Mouse (Mus musculus) heart, embryonic 14.5 days (tissue): ENCODE data around the gene Ric1. TPM values are rescaled to one million over a fixed set of nuclear protein-coding genes. Genes with fewer than 3 reads are reported as not detected.

Experiments
- ATAC-seq: fragments of 200-750 bp; cut with Nextera tagmentation; 2 replicates; pipeline ENCODE4 v1.8.0; 2017; ENCODE audit warnings: low read depth, moderate TSS enrichment; ENCODE audit not compliant: insufficient number of reproducible peaks, insufficient read depth, low FRiP score
- H3K27ac ChIP-seq, 2 experiments: fragments of 200-500 bp in 1 of 2; fragments of 300-500 bp in 1 of 2; sonication (generic) in 1 of 2; replicated peaks in 1 of 2; 2 replicates each; pipeline ENCODE4 v1.5.1; 2012 to 2014; ENCODE audit warnings: low read depth in 2 of 2, low read length in 2 of 2, control low read depth in 1 of 2, mild to moderate bottlenecking in 1 of 2, mixed read lengths in 1 of 2; ENCODE audit not compliant: control insufficient read depth in 1 of 2, insufficient read depth in 1 of 2
- H3K27me3 ChIP-seq: fragments of 300-500 bp; sonication (generic); 2 replicates; pipeline ENCODE4 v1.6.1; 2014; ENCODE audit warnings: mild to moderate bottlenecking, low read length, control low read depth; ENCODE audit not compliant: control insufficient read depth, insufficient read depth
- H3K36me3 ChIP-seq: fragments of 300-500 bp; sonication (generic); 2 replicates; pipeline ENCODE4 v1.6.1; 2014; ENCODE audit warnings: mild to moderate bottlenecking, control low read depth, low read length, mixed read lengths; ENCODE audit not compliant: control insufficient read depth, insufficient read depth
- H3K4me1 ChIP-seq, 2 experiments: fragments of 200-500 bp in 1 of 2; fragments of 300-500 bp in 1 of 2; sonication (generic) in 1 of 2; 2 replicates each; pipeline ENCODE4 v1.6.1; 2012 to 2014; ENCODE audit warnings: low read length in 2 of 2, control low read depth in 1 of 2, mixed read lengths in 1 of 2; ENCODE audit not compliant: control insufficient read depth in 2 of 2, insufficient read depth in 2 of 2
- H3K4me2 ChIP-seq: fragments of 300-500 bp; sonication (generic); 2 replicates; pipeline ENCODE4 v1.6.1; 2014; ENCODE audit warnings: mild to moderate bottlenecking, low read length
- H3K4me3 ChIP-seq, 2 experiments: fragments of 200-500 bp in 1 of 2; fragments of 300-500 bp in 1 of 2; sonication (generic) in 1 of 2; 2 replicates each; pipeline ENCODE4 v1.5.1; 2012 to 2014; ENCODE audit warnings: low read length in 2 of 2, mild to moderate bottlenecking in 2 of 2, control low read depth in 1 of 2, low read depth in 1 of 2, moderate library complexity in 1 of 2; ENCODE audit not compliant: control insufficient read depth in 1 of 2, insufficient read depth in 1 of 2
- H3K9ac ChIP-seq: fragments of 300-500 bp; sonication (generic); 2 replicates; pipeline ENCODE4 v1.6.1; 2014; ENCODE audit warnings: mild to moderate bottlenecking, low read length
- H3K9me3 ChIP-seq: fragments of 300-500 bp; sonication (generic); 2 replicates; pipeline ENCODE4 v1.6.1; 2016; ENCODE audit warnings: low read length, control low read depth; ENCODE audit not compliant: control insufficient read depth
- WGBS: fragments of 180-500 bp; shearing (Covaris S2); extraction: QIAGEN DNeasy Blood & Tissue Kit; methylation state at CpG from one replicate; pipeline ENCODE4 v1.1.7; 2014; 5-methylcytosine and 5-hydroxymethylcytosine counted together
- polyA plus RNA-seq: library from polyadenylated mRNA; unstranded; fragments of >200 nt; fragmentation: Nextera tagmentation; extraction: Ambion mirVana; gene quantifications from 2 replicates; pipeline ENCODE4 v1.2.1, GENCODE M21; 2014

The Ric1 gene
- polyA plus RNA-seq, 1 experiment from 2014 or later = 9.7 TPM

- H3K27ac ChIP-seq = no peak overlapping the region
- H3K4me2 ChIP-seq = no peak overlapping the region
- no peaks in the 10 kb centered on the region for H3K27me3 ChIP-seq
- no peak overlapping the region for H3K9ac ChIP-seq
- ATAC-seq = no peak
- no peaks in the 10 kb centered on the region for H3K9me3 ChIP-seq
- no peak overlapping the region for H3K4me3 ChIP-seq
- H3K4me1 ChIP-seq = no peaks in the 10 kb centered on the region; a peak in 1 of 4 replicates
- WGBS = 97% methylated on average over 6 of the region's 6 CpGs
- H3K36me3 ChIP-seq = no peaks in the 10 kb centered on the region; the same call in 1 of the 2 replicates
Measured at GRCm38 (mm10) chr19:29644747-29645146, 122.7 kb downstream of the Ric1 start.

GRCm38 (mm10) chr19:29647651-29648549 lies 125.8 kb downstream of the Ric1 start, which contains the start of gene Ermp1:
Ermp1 (minus strand) TSS chr19:29648415.
- Histone ChIP-seq H3K27me3 (no peaks in the 10 kb centered on the region; the same call in 1 of the 2 replicates), H3K4me2 (peak within 1 kb of the TSS; percentile 68), H3K9me3 (no peaks in the 10 kb centered on the region), H3K4me1 (no peaks in the 10 kb centered on the region), H3K36me3 (no peaks in the 10 kb centered on the region; the same call in 1 of the 2 replicates), H3K27ac (peak within 1 kb of the TSS; percentile 37 to 69), H3K4me3 (peak within 1 kb of the TSS; percentile 73 to 75), H3K9ac (peak within 1 kb of the TSS; percentile 82)
- under 1% methylated on average over 73 of the region's 90 CpGs for WGBS
- ATAC-seq = peak; percentile 89

- H3K4me1 ChIP-seq = no peaks in the 10 kb centered on the region
- peaks cover 6% of the 10 kb centered on the region for H3K27me3 ChIP-seq
- H3K9me3 ChIP-seq = no peaks in the 10 kb centered on the region
- H3K27ac ChIP-seq = no peak overlapping the region
- H3K4me3 ChIP-seq = peak overlapping the region in 1 of 2 experiments; percentile 73; a peak in 1 of 4 replicates
- H3K9ac ChIP-seq = no peak overlapping the region
- H3K4me2 ChIP-seq = peak overlapping the region; percentile 68
- ATAC-seq = no peak
- 25% methylated on average over 4 of the region's 4 CpGs for WGBS
- H3K36me3 ChIP-seq = no peaks in the 10 kb centered on the region; the same call in 1 of the 2 replicates
Measured at GRCm38 (mm10) chr19:29648550-29648914, 126.5 kb downstream of the Ric1 start.

- 64% methylated on average over 1 of the region's 1 CpGs for WGBS
- H3K9ac ChIP-seq = no peak overlapping the region
- no peak for ATAC-seq
- no peaks in the 10 kb centered on the region for H3K4me1 ChIP-seq
- no peak overlapping the region for H3K4me3 ChIP-seq
- peaks cover 8% of the 10 kb centered on the region for H3K27me3 ChIP-seq
- no peaks in the 10 kb centered on the region for H3K9me3 ChIP-seq
- H3K27ac ChIP-seq = no peak overlapping the region
- H3K4me2 ChIP-seq = no peak overlapping the region
- H3K36me3 ChIP-seq = no peaks in the 10 kb centered on the region; the same call in 1 of the 2 replicates
Measured at GRCm38 (mm10) chr19:29649683-29650082, 127.6 kb downstream of the Ric1 start.

- H3K4me2 ChIP-seq = no peak overlapping the region
- WGBS = 81% methylated on average over 9 of the region's 9 CpGs
- no peaks in the 10 kb centered on the region for H3K4me1 ChIP-seq
- no peak overlapping the region for H3K9ac ChIP-seq
- no peaks in the 10 kb centered on the region for H3K9me3 ChIP-seq
- no peak overlapping the region for H3K4me3 ChIP-seq
- H3K27me3 ChIP-seq = peaks cover 8% of the 10 kb centered on the region
- H3K27ac ChIP-seq = no peak overlapping the region
- no peak for ATAC-seq
- H3K36me3 ChIP-seq = no peaks in the 10 kb centered on the region
Measured at GRCm38 (mm10) chr19:29653768-29654265, 131.7 kb downstream of the Ric1 start.

GRCm38 (mm10) chr19:29655148-29655547 lies 133.1 kb downstream of the Ric1 start:
- 77% methylated on average over 6 of the region's 6 CpGs for WGBS
- no peaks in the 10 kb centered on the region for H3K36me3 ChIP-seq
- H3K9ac ChIP-seq = no peak overlapping the region
- no peak overlapping the region for H3K4me3 ChIP-seq
- ATAC-seq = no peak
- H3K4me1 ChIP-seq = no peaks in the 10 kb centered on the region
- no peak overlapping the region for H3K4me2 ChIP-seq
- H3K27me3 ChIP-seq = peaks cover 8% of the 10 kb centered on the region
- H3K27ac ChIP-seq = no peak overlapping the region
- H3K9me3 ChIP-seq = no peaks in the 10 kb centered on the region

- no peaks in the 10 kb centered on the region for H3K9me3 ChIP-seq
- no peak for ATAC-seq
- 83% methylated on average over 4 of the region's 4 CpGs for WGBS
Measured at GRCm38 (mm10) chr19:29656029-29656428, 133.9 kb downstream of the Ric1 start.

More at GRCm38 (mm10) chr19:29656029-29656428, 133.9 kb downstream of the Ric1 start:
- Histone ChIP-seq H3K4me2 (no peak overlapping the region), H3K27me3 (peaks cover 8% of the 10 kb centered on the region), H3K36me3 (no peaks in the 10 kb centered on the region), H3K4me1 (no peaks in the 10 kb centered on the region), H3K27ac (no peak overlapping the region), H3K4me3 (no peak overlapping the region), H3K9ac (no peak overlapping the region)
